Mouse (Mus musculus) left cerebral cortex, adult 9 months (tissue): ENCODE data around the gene Olfr90.
A peak's percentile ranks its signal among the peaks of the same experiment; 100 is the strongest.

Source experiments
- DNase-seq, 2 experiments: peaks; one replicate each; pipeline ENCODE4 v3.0.0; 2022; ENCODE audit warnings: low spot score in 2 of 2

Olfr90 gene

DNA sequence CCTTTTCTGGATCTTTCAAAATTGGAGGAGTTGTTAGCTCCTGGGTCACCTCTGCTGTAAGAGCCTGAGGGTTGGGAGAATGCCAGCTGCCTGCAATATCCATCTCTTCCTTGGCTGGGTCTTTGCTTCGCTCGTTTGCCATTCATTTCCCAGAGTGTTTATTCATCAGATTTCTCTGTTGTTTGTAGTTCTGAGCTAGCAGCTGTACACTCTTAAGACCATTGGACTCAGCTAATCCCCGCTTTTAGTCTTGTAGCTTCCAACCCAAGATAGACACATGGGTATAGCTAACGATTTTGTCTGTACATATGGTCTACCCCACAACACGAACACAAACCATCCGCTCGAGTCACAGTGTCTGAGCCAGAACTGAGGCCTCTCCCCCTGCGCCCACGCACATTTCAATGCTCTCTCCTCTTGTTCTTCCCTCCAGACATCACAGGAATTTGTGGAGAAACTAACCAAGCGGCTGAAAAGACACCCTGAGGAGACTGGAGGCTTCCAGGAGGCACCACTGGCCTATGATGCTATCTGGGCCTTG is 26.1 kb downstream of the Olfr90 start:
- DNase-seq, result peak in 1 of 2 experiments; percentile 75

DNA sequence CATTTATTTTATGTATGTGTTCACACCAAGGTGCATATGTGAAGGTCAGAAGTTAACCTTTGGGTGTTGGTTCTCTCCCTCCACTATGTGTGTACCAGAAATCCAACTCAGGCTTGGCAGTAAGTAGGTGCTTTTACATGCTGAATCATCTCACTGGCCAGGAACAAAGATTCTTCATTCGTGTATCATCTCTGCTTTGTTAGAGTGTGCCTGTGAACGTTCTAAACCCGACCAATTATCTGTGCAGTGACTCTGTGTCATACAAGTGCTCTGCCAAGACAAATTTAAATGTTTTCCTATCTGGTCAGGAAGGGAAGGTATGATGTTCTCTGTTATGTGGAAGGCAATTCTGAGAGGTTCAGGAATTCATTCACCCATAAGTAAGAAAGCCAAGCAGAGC is 26.9 kb downstream of the Olfr90 start:
- no peak for DNase-seq

DNA sequence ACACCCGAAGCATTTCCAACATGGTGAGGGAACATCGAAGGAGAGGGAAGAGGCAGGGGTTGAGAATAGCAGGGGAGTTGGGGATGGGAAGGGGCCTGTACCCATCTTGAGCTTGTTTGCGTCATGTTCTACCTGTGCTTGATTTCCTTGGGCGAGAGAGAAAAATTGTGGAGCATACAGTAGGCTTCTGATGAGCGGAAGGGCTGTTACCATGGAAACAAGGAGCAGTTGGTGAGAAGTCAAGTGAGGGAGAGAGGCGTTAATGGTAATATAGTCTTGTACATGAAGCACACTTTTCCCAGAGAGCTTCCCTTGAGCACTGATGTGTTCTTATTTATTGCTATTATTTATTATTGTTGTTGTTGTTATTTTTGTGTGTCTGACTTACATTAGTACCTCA is 31.3 kb downstream of the Olfr90 start:
- DNase-seq, result no peak

DNA sequence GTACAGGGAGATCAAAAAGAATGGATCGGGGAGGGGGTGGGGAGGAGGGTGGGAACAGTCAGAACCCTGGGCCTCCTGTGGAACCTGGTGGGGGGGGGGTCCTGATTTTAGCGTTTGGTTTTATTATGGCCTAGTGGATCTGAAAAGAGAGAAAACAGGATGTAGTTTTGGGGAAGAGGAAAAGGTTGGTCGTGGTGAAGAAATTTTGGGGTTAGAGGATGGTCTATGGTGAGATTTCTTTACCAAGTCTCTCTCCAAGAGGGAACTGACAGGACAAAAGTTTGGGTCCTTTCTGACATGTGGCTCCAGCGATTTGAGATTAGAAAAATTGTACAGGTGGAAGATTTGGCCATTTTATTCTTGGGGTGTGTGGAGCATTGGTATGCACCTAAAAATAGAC is 36.6 kb downstream of the Olfr90 start:
- no peak for DNase-seq

DNA sequence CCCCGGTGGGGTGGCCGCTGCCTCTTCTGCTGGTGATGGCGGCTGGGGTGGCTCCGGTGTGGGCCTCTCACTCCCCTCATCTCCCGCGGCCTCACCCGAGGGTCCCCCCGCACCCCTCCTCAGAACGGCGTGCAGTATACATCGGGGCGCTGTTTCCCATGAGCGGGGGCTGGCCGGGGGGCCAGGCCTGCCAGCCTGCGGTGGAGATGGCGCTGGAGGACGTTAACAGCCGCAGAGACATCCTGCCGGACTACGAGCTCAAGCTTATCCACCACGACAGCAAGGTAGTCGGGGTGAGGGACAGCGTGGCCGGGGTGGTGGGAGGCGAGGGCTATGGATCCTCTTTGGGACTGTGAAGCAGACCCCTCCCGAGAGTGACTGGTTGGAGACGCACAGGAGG is 37.4 kb downstream of the Olfr90 start:
- DNase-seq, result no peak

DNA sequence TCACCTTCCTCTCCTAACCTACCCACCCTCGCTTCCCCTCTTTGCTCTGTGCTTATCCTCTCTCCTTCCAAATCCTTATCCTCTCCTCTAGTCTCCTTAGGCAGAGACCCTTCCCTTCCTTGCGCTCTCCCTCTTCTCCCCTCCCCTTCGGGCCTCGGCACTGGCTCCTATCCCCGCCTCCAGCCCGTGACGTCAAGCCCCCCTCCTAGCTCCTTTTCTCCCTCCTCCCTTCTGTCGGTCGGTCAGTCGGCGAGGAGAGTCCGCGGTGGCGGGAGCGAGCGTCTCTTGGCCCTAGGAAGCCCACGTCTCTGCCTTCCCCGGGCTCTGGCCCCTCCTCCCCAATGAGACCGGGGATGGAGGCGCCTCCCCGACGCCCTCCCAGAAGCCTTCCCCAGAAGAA is 37.9 kb downstream of the Olfr90 start:
- peak in 1 of 2 experiments; percentile 94 for DNase-seq

DNA sequence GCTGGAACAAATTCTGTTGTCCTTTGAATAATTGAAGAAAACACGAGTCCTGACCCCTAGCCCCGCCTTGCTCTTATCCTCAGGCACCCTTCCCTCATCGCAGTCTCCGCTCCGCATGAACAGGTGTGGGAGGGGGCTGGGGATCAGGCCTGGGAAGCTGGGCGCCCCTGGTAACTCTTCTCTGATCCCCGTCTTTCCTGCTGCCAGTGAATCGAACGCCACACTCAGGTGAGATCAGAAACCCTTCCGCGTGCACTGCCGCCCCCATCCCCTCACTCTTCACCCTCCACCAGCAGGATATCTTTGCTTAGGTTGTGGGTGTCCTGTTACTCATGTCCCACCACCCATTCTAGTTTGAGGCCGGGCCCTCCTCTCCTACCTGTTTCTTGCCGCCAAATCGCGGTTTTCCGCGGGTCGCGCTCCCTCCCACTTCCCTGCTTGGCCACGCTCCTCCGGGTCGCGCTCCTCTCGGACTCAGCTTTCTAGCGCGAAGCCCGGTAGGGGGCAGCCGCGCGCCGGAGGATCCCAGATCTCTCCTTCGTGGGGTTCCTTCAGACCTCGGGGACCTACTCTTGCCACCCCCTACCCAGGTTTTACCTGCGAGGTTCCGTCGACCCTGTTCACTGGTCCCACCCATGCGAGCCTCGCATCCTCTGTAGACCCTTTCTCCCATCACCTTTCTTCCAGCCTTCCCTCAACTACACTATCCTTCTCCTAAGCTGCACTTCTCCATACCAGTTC is 38.6 kb downstream of the Olfr90 start:
- DNase-seq, result peak in 1 of 2 experiments; percentile 84

DNA sequence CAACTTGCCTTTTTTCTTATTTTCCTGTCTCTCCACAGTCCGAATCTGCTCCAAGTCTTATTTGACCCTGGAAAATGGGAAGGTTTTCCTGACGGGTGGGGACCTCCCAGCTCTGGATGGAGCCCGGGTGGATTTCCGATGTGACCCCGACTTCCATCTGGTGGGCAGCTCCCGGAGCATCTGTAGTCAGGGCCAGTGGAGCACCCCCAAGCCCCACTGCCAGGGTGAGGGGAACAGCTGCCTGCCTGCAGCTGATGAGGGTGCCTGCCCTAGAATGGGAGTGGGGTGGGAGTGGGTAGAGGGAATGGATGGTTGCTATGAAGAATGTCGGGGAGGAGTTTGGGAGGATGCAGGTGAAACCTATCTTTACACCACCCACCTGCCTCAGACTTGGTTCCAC is 39.9 kb downstream of the Olfr90 start:
- no peak for DNase-seq

DNA sequence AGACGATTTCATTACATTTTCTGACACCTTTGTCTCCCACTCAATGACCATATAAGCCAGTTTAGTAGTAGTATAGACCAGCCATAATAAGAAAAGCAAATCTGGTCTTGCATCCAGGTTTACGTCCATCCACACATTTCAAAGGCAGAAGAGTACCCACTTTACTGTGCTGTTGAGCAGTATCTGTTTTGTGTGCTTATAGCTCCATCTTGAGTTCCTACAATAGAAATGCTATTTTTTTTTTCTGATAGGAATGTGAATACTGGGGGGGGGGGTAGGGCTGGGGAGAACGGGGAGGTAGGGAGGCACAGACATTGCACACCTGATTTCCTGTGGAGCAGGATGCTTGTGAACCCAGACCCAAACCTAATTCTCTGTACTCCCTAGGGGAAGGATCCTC is 40.3 kb downstream of the Olfr90 start:
- DNase-seq, result no peak

DNA sequence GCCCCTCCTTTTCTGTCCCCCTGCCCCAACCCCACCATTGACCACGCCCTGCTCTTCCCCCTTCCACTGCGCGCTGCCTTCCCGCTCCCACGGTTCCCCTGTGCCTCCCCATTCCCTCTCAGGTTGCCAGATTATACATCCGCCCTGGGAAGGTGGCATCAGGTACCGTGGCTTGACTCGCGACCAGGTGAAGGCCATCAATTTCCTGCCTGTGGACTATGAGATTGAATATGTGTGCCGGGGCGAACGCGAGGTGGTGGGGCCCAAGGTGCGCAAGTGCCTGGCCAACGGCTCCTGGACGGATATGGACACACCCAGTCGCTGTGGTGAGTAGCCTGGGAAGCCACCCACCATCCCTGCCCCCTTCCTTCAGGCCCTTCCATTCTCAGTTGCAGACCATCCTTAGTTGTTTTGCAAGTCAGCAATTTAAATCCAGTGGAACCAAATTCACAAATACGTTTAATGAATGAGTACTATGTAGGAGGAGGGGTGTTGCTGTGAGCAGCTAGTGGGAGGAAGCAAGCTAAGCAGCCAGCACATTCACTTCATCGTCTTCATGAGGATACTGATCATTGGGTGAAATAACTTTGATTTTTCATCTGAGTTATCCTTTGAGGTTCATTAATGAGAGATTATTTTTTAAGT is 40.8 kb downstream of the Olfr90 start:
- no peak for DNase-seq

DNA sequence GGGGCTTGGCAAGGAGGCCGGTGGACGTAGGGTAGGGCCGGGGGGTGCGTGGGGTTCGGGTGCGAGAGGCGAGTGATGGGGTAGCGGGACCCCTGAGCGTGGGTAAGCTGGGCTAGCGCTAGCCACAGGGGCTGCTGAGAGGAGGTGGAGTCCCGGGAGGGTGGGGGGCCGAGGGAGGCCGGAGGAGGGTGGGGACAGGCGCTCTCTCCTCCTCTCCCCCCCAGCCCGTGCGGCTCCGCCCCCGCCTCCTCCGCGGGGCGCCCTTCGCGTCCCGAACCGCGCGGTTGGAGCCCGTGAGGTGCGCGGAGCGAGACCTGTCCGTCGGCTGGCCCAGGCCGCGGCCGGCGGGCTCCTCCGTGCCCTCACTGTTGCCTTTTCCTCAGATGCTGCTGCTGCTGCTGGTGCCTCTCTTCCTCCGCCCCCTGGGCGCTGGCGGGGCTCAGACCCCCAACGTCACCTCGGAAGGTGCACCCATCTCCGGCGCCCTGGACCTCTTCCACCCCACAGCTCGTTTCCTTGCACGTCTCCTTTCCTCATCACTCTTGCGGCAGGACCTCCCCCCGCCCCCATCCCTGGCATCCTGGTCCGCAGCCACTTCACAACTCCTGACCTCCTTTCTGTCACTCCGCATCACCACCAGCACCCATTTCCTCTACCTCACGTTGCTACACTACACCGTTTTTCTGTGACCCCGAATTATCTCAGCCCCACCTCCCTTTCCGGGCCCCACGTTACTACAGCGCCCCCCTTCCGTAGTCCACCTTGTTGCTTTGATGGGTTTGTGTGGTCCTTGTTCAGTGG is 41.8 kb downstream of the Olfr90 start:
- peak in 1 of 2 experiments; percentile 64 for DNase-seq

DNA sequence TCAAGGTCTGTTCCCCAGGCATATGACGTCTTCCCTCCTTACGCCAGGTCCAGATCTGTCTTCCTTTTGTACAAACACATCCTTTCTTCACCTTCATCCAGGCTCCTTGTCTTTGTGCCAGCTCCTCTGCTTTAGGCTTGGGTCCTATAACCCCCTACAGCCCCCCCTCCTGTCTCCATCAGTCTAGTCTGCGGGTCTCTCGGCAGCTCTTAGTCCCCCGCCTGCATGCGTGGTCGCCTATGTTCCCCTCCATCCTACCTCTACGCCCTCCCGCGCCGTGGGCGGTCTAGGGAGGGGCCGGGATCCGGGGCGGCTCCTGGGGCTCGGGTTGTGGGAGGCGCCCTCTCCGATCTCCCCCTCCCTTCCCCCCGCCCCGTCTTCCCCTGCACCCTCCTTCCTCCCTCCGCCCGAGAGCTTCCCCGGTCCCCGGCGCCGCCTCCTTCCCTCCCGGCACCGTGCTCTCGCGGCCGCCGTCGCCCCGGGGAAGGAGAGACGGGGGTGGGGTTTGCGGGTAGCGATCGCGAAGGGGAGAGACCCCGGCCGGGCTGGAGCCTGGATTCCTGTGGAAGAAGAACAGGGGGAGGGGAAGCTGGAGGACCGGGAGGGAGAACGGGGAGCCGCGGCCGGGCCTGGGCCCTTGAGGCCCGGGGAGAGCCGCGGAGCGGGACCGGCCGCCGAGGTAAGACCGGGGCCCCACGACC is 42.5 kb downstream of the Olfr90 start, which contains the start of gene Gabbr1:
Gabbr1 (plus strand) TSS at position 356 of the 701 bp plus-strand sequence.
- peak in 1 of 2 experiments; percentile 79 for DNase-seq

DNA sequence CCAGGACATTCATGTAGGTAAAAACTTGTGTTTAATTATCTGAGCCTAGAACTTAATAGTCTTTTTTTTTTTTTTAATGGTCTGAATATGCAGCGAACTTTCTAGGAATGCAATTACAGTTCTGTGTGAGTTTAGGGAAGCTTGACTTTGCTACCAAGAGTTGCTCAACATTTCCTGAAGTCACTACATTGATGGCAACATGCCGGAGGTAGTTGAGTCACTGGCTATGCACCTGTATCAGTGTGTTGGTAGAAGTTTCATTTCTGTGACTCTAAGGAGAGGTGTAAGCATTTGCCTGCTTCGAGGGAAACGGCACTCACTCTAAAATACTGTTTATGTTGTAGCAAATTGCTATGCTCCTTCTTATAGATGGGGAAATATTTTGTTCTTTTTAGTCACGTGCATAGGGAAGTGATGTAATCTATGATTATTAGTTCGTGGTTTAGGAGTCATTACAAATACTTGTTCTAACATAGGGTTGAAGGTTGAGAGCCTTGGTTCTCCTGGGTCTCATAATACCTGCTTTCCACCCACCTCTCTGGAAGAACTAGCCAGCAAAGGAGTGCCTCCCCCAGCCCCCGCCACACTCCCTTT is 43.6 kb downstream of the Olfr90 start:
- no peak for DNase-seq

DNA sequence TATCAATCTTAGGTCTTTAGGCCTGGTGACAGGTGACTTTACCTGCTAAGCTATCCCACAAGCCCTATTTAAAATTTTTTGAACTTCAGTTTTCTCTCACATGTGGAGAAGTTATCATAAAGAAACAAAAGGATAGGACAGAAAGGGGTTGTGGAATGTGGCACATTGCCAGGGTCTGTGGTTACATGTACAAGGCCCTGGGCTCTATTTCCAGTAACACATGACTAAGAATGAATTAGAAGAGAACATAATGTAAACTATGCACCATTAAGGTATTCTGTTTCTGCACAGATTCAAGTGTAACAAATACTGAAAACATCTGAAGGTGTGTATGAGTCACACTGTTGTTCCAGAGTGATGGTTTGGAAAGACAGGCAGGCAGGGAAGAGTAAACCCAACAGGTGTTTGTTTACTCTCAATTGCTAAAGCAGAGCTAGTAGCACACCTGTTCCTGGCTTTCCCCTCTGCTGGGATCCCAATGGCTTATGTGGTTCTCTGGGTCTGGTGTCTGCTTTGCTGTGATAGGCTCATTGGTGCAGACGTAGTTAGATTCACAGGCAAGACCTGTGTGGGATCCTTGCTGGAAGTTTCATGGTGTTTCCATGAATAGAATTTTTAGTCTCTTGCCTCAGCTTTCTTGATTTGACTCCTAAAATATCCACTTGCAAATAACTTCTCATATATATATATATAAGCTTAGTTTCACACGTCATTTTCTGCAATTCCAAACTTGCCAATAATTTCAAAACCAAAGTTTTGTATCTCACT is 49.0 kb downstream of the Olfr90 start:
- no peak for DNase-seq
